Mouse (Mus musculus): Measurements from ENCODE around the gene Acin1.

GRCm38 (mm10) chr14:54685471-54685870 is 1.3 kb downstream of the Acin1 start:
- TF ChIP-seq POLR2A (IDR thresholded peaks at IDR 0.05; ENCODE audit: borderline replicate concordance, extremely low read depth, low read depth, low read length) (no peak), CTCF (IDR thresholded peaks at IDR 0.05; ENCODE audit: insufficient read depth, low read length) (no peak)
